39 mouse cellular contexts compared by ENCODE assay signal in genomic region chr7:12156463-12156862, GRCm38 (mm10). TPM values are rescaled to one million over a fixed set of nuclear protein-coding genes. Genes with fewer than 3 reads are reported as not detected.
"Had no signal": no experiment of that assay in that cellular context is flagged by ENCODE, and none has a peak within 500 bp of the region (broad histone marks: within the 10 kb centered on the region; RNA-seq: fewer than 3 reads in every experiment).

No protein-coding gene starts in this region.

RNA-seq across cellular contexts. Expression of gene Vmn1r78, which starts 6.4 kb away (rescaled TPM):
- total RNA-seq: left cerebral cortex, postnatal 10 days; left cerebral cortex, postnatal 14 days; left cerebral cortex, postnatal 25 days; left cerebral cortex, postnatal 36 days; left cerebral cortex, postnatal 4 days; liver, adult 2 months; megakaryocyte progenitor cell, adult 5-6 weeks; megakaryocyte, adult 5-6 weeks; midbrain, postnatal 0 days; monocyte, adult 5-6 weeks had no signal
- polyA plus RNA-seq: limb, embryonic 10.5 days; limb, embryonic 11.5 days; limb, embryonic 12.5 days; limb, embryonic 13.5 days; limb, embryonic 14.5 days; limb, embryonic 15.5 days; liver, adult 2 months; liver, embryonic 11.5 days; liver, embryonic 12.5 days; liver, embryonic 13.5 days; liver, embryonic 14.5 days; liver, embryonic 15.5 days; liver, embryonic 16.5 days; liver, postnatal 0 days; lung, adult 2 months; lung, embryonic 14.5 days; lung, embryonic 15.5 days; lung, embryonic 16.5 days; lung, postnatal 0 days; macrophage; midbrain, embryonic 10.5 days; midbrain, embryonic 11.5 days; midbrain, embryonic 12.5 days; midbrain, embryonic 13.5 days; midbrain, embryonic 14.5 days; midbrain, embryonic 15.5 days; midbrain, embryonic 16.5 days; midbrain, postnatal 0 days; myocyte; neural tube, embryonic 11.5 days; neural tube, embryonic 12.5 days had no signal

RNA-seq across cellular contexts. Expression of gene Vmn1r79, which starts 14.6 kb away (rescaled TPM):
- total RNA-seq: left cerebral cortex, postnatal 10 days; left cerebral cortex, postnatal 14 days; left cerebral cortex, postnatal 25 days; left cerebral cortex, postnatal 36 days; left cerebral cortex, postnatal 4 days; liver, adult 2 months; megakaryocyte progenitor cell, adult 5-6 weeks; megakaryocyte, adult 5-6 weeks; midbrain, postnatal 0 days; monocyte, adult 5-6 weeks had no signal
- polyA plus RNA-seq: limb, embryonic 10.5 days; limb, embryonic 11.5 days; limb, embryonic 12.5 days; limb, embryonic 13.5 days; limb, embryonic 14.5 days; limb, embryonic 15.5 days; liver, adult 2 months; liver, embryonic 11.5 days; liver, embryonic 12.5 days; liver, embryonic 13.5 days; liver, embryonic 14.5 days; liver, embryonic 15.5 days; liver, embryonic 16.5 days; liver, postnatal 0 days; lung, adult 2 months; lung, embryonic 14.5 days; lung, embryonic 15.5 days; lung, embryonic 16.5 days; lung, postnatal 0 days; macrophage; midbrain, embryonic 10.5 days; midbrain, embryonic 11.5 days; midbrain, embryonic 12.5 days; midbrain, embryonic 13.5 days; midbrain, embryonic 14.5 days; midbrain, embryonic 15.5 days; midbrain, embryonic 16.5 days; midbrain, postnatal 0 days; myocyte; neural tube, embryonic 11.5 days; neural tube, embryonic 12.5 days had no signal

RNA-seq across cellular contexts. Expression of gene Vmn1r80, which starts 32.6 kb away (rescaled TPM):
- total RNA-seq: left cerebral cortex, postnatal 10 days; left cerebral cortex, postnatal 14 days; left cerebral cortex, postnatal 25 days; left cerebral cortex, postnatal 36 days; left cerebral cortex, postnatal 4 days; liver, adult 2 months; megakaryocyte progenitor cell, adult 5-6 weeks; megakaryocyte, adult 5-6 weeks; midbrain, postnatal 0 days; monocyte, adult 5-6 weeks had no signal
- polyA plus RNA-seq: limb, embryonic 10.5 days; limb, embryonic 11.5 days; limb, embryonic 12.5 days; limb, embryonic 13.5 days; limb, embryonic 14.5 days; limb, embryonic 15.5 days; liver, adult 2 months; liver, embryonic 11.5 days; liver, embryonic 12.5 days; liver, embryonic 13.5 days; liver, embryonic 14.5 days; liver, embryonic 15.5 days; liver, embryonic 16.5 days; liver, postnatal 0 days; lung, adult 2 months; lung, embryonic 14.5 days; lung, embryonic 15.5 days; lung, embryonic 16.5 days; lung, postnatal 0 days; macrophage; midbrain, embryonic 10.5 days; midbrain, embryonic 11.5 days; midbrain, embryonic 12.5 days; midbrain, embryonic 13.5 days; midbrain, embryonic 14.5 days; midbrain, embryonic 15.5 days; midbrain, embryonic 16.5 days; midbrain, postnatal 0 days; myocyte; neural tube, embryonic 11.5 days; neural tube, embryonic 12.5 days had no signal
